Mouse (Mus musculus): ENCODE measurements at regions not wholly inside any gene's neighbourhood (a gene's known extent, or its start where the extent isn't known, plus 50 kb on each side); places are given as distances from the start of the nearest gene placed in this dataset.

- TF ChIP-seq CTCF (IDR thresholded peaks at IDR 0.05; ENCODE audit: borderline replicate concordance, insufficient read depth, low read depth, low read length) (no peak), POLR2A (IDR thresholded peaks at IDR 0.05; ENCODE audit: borderline replicate concordance, insufficient read depth, low read length) (no peak)
These were observed 1514.2 kb upstream of the Igfbp7 start for GRCm38 (mm10) chr5:78921860-78922610.
